Mouse (Mus musculus) intestine, embryonic 15.5 days (tissue): ENCODE data around the gene 4930432K21Rik. TPM values are rescaled to one million over a fixed set of nuclear protein-coding genes. Genes with fewer than 3 reads are reported as not detected.
A peak's percentile ranks its signal among the peaks of the same experiment; 100 is the strongest.

ENCODE experiments used
- ATAC-seq: fragments of 200-750 bp; cut with Nextera tagmentation; 2 replicates; pipeline ENCODE4 v1.8.0; 2017; ENCODE audit warnings: moderate TSS enrichment, moderate library complexity
- H3K27ac ChIP-seq: fragments of 300-500 bp; sonication (generic); 2 replicates; pipeline ENCODE4 v1.5.1; 2015; ENCODE audit warnings: mild to moderate bottlenecking, inconsistent platforms
- H3K27me3 ChIP-seq: fragments of 300-500 bp; sonication (generic); replicated peaks from 2 replicates; pipeline ENCODE4 v1.6.1; 2015; ENCODE audit warnings: inconsistent platforms
- H3K36me3 ChIP-seq: fragments of 300-500 bp; sonication (generic); 2 replicates; pipeline ENCODE4 v1.6.1; 2015; ENCODE audit warnings: inconsistent platforms
- H3K4me1 ChIP-seq: fragments of 300-500 bp; sonication (generic); replicated peaks from 2 replicates; pipeline ENCODE4 v1.6.1; 2015; ENCODE audit warnings: inconsistent platforms
- H3K4me2 ChIP-seq: fragments of 300-500 bp; sonication (generic); replicated peaks from 2 replicates; pipeline ENCODE4 v1.6.1; 2015; ENCODE audit warnings: mild to moderate bottlenecking, inconsistent platforms
- H3K4me3 ChIP-seq: fragments of 300-500 bp; sonication (generic); replicated peaks from 2 replicates; pipeline ENCODE4 v1.5.1; 2015; ENCODE audit warnings: inconsistent platforms
- H3K9ac ChIP-seq: fragments of 300-500 bp; sonication (generic); 2 replicates; pipeline ENCODE4 v1.6.1; 2015; ENCODE audit warnings: inconsistent platforms
- H3K9me3 ChIP-seq: fragments of 300-500 bp; sonication (generic); 2 replicates; pipeline ENCODE4 v1.6.1; 2016; ENCODE audit warnings: inconsistent platforms
- WGBS: fragments of 180-500 bp; shearing (Covaris S2); methylation state at CpG from one replicate; pipeline ENCODE4 v1.1.7; 2015; 5-methylcytosine and 5-hydroxymethylcytosine counted together
- polyA plus RNA-seq: library from polyadenylated mRNA; unstranded; fragments of >200 nt; fragmentation: Nextera tagmentation; extraction: Ambion mirVana; gene quantifications from 2 replicates; pipeline ENCODE4 v1.2.1, GENCODE M21; 2015

4930432K21Rik gene
- polyA plus RNA-seq, 1 experiment from 2014 or later = 0.65 TPM

DNA sequence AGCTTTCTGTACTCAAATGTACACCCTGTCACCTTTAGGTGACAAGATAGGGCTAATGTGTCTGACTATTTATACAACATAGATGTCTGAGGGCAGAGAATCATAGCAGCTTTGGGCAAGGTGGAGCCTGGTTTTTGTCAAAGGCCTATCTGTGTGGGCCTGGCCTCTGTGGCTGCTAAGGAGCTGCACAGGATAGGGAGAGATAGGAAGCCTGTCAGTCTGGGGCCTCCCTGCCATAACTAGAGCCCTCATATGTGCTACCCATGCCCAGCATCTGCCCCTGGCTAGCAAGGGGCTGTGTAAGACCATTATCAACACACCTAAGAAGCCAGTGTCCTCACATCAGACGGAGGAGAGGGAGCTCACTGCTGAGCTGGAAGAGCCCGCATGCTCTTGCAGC, 19.9 kb downstream of the 4930432K21Rik start:
- ATAC-seq = no peak
- Histone ChIP-seq H3K27ac (no peak overlapping the region), H3K27me3 (no peaks in the 10 kb centered on the region), H3K4me1 (no peaks in the 10 kb centered on the region), H3K36me3 (peaks cover 15% of the 10 kb centered on the region), H3K9me3 (no peaks in the 10 kb centered on the region), H3K4me2 (no peak overlapping the region), H3K4me3 (no peak overlapping the region), H3K9ac (no peak overlapping the region)
- 73% methylated on average over 2 of the region's 2 CpGs for WGBS

DNA sequence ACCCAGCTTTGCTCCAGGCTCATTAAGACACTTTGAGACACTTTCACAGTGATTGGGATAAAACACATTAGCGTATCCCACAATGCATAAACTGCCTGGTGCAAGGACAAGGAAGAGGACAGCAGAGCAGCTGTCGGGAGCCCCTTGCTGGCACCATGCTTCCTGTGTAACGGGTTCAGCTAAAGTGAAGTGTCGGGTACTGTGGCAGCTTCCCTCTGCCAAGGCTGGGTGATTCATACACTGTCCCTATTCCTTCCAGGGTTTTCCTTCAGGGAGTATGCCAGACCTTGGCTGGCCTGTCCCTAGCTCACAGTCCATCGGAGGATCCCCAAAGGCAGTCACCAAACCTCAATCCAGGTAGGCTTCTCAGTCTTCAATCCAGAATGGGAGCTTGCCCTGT, 22.3 kb downstream of the 4930432K21Rik start:
- H3K4me1 ChIP-seq = no peaks in the 10 kb centered on the region
- ATAC-seq = no peak

DNA sequence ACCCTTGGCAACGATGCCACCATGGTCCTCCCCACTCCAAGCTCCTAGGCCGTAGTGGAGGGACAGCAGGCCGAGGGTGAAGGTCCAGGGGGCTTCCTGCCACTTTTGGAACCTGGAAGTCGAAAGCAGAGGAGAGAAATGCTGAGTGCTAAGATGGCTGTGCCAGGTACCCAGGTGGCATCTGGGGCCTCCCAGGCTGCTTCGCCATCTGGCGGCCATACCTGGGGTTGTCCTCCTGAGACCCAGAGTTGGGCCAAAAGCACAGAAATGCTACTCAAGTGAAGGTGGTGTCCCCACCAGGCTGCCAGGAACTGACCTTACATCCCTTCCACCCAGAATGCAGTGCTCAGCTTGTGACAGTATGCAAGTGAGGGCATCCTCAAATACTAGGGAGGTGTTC, 26.0 kb downstream of the 4930432K21Rik start:
- no peaks in the 10 kb centered on the region for H3K9me3 ChIP-seq
- WGBS = 92% methylated on average over 6 of the region's 6 CpGs
- no peak overlapping the region for H3K27ac ChIP-seq
- no peaks in the 10 kb centered on the region for H3K27me3 ChIP-seq
- ATAC-seq = no peak
- no peak overlapping the region for H3K4me3 ChIP-seq
- no peak overlapping the region for H3K4me2 ChIP-seq
- no peak overlapping the region for H3K9ac ChIP-seq
- 0 out of 2 replicates have a peak, but pooled peaks cover 9% of the 10 kb centered on the region for H3K4me1 ChIP-seq
- peaks cover 17% of the 10 kb centered on the region for H3K36me3 ChIP-seq

More for the DNA sequence above, 22.3 kb downstream of the 4930432K21Rik start:
- peaks cover 17% of the 10 kb centered on the region for H3K36me3 ChIP-seq
- no peaks in the 10 kb centered on the region for H3K9me3 ChIP-seq
- no peak overlapping the region for H3K9ac ChIP-seq
- WGBS = 90% methylated on average over 5 of the region's 5 CpGs
- no peak overlapping the region for H3K4me2 ChIP-seq
- H3K4me3 ChIP-seq = no peak overlapping the region
- no peak overlapping the region for H3K27ac ChIP-seq
- no peaks in the 10 kb centered on the region for H3K27me3 ChIP-seq

DNA sequence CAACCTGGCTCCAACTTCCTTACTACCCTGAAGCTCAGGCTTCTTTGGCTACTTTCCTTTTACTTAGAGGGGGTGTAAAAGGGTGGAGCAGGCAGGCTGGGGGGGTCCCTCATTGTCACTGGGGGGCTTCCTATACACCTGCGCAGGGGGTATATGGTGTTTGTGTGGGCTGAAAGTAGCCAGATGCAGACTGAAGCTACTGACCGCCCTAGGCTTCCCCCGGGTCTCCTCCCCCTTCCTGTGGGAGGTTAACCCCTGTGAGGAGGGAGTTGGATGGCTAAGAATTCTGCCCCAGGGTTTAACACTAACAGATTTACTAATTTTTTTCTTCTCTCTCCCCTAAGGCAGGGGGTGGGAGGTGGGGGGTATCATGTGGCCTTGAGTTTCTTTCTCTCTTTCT, 28.7 kb downstream of the 4930432K21Rik start:
- Histone ChIP-seq H3K27ac (no peak overlapping the region), H3K27me3 (no peaks in the 10 kb centered on the region), H3K36me3 (peaks cover 14% of the 10 kb centered on the region), H3K4me3 (no peak overlapping the region), H3K9ac (no peak overlapping the region), H3K4me1 (peaks cover 25% of the 10 kb centered on the region), H3K4me2 (no peak overlapping the region), H3K9me3 (no peaks in the 10 kb centered on the region)
- WGBS = 34% methylated on average over 3 of the region's 3 CpGs
- ATAC-seq = no peak

DNA sequence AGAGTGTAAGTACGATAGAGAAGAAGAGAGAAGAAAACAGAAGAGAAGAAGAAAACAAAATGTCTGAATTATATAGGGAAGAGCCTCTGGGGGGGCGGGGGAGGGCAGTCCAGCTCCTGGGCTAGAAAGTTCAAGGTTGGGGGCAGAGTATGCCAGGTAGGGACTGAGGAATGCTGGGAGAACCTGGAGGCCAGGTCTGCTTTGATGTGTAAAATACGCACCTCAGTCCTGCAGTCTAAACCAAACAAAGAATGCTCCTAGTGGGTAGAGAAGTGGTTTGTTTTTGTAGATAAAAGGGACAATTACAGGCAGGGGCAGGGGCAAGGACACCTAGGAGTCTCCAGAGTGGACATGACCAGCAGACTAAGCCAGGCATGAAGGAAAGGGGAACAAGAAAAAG, 29.6 kb downstream of the 4930432K21Rik start:
- H3K4me2 ChIP-seq = no peak overlapping the region
- H3K9ac ChIP-seq = no peak overlapping the region
- no peaks in the 10 kb centered on the region for H3K9me3 ChIP-seq
- H3K27ac ChIP-seq = no peak overlapping the region
- H3K36me3 ChIP-seq = 0 out of 2 replicates have a peak, but pooled peaks cover 5% of the 10 kb centered on the region
- H3K27me3 ChIP-seq = no peaks in the 10 kb centered on the region
- peaks cover 25% of the 10 kb centered on the region for H3K4me1 ChIP-seq
- H3K4me3 ChIP-seq = no peak overlapping the region
- WGBS = 73% methylated on average over 3 of the region's 3 CpGs
- no peak for ATAC-seq

DNA sequence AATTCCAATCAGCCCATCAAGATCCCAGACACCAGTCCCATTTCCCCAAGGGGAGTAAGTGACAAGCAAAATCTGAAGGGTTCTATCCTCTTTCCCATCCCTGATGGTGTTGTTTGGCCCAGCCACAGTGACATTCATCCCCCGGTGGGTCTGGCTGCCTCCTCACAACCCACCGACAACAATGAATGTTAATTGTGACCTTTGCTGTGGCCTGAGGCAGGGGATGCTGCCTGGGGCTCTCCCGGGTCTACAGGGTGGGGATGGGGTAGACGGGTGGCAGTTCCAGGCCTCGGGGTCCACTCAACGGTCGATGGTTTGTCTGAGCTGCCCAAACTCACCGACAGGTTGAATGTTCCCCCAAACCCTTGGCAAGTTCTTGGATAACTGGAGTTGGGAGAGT, 30.8 kb downstream of the 4930432K21Rik start:
- H3K27me3 ChIP-seq = no peaks in the 10 kb centered on the region
- H3K9ac ChIP-seq = no peak overlapping the region
- H3K9me3 ChIP-seq = no peaks in the 10 kb centered on the region
- no peak overlapping the region for H3K4me3 ChIP-seq
- H3K27ac ChIP-seq = no peak overlapping the region
- ATAC-seq = no peak
- 78% methylated on average over 8 of the region's 8 CpGs for WGBS
- no peaks in the 10 kb centered on the region for H3K36me3 ChIP-seq
- peaks cover 33% of the 10 kb centered on the region for H3K4me1 ChIP-seq
- no peak overlapping the region for H3K4me2 ChIP-seq

DNA sequence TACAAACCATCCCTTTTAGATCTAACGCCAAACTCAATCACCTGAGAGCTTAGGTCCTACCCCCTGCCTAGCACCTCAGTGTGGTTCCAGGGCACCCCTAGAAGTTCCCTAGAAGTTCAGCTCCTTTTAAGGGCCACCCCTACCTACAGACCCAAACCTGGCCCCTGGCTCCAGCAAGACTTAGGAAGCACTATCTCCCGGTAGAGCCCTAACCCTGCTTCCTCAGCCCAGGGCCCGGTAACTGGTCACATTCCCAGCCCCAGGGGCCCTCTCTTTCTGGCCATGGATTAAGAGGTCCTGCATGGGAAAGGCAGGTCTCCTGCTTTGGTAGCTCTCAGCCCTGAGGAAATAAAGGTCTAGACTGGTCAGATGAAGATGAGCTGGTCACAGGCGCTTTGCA, 32.1 kb downstream of the 4930432K21Rik start:
- no peaks in the 10 kb centered on the region for H3K27me3 ChIP-seq
- H3K36me3 ChIP-seq = no peaks in the 10 kb centered on the region
- peak overlapping the region; percentile 60 for H3K4me2 ChIP-seq
- ATAC-seq = no peak
- H3K4me3 ChIP-seq = peak overlapping the region; percentile 19; the same call in 1 of the 2 replicates
- peaks cover 40% of the 10 kb centered on the region for H3K4me1 ChIP-seq
- WGBS = 22% methylated on average over 4 of the region's 4 CpGs
- no peak overlapping the region for H3K27ac ChIP-seq
- peak overlapping the region; percentile 38 for H3K9ac ChIP-seq
- no peaks in the 10 kb centered on the region for H3K9me3 ChIP-seq

DNA sequence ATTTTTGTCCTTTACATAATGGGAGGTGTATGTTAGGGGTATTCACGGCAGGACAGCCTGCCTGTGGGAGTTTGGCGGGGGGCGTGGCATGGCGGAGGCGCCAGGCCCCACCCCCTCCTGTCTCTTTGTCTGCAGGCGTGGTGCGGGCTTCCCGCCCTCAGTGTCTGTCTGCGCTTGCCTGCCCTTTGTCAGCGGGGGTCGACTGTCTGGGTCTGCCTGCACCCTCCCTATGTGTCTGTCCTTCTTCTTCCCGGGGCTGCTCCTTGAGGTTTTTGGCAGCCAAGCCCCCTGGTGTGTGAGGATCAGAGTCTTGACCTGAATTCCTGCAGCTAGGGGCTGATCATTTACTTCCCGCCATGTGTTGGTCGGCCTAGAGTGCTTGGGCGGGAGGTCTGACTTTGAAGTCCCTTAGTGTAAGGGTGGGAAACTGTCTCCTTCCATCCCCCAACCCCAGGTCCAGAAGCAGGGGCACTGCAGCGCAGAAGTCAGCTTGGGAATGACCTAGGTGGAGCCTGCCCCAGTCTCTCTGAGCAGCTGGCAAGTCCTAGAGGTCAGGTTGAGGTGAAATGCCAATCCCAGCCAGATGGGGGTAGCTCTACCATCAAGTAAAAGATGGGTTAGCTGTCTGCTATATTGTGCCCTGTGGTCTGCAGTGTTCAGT, 32.8 kb downstream of the 4930432K21Rik start:
- WGBS = 6% methylated on average over 16 of the region's 16 CpGs
- H3K4me1 ChIP-seq = peaks cover 40% of the 10 kb centered on the region
- peak; percentile 81 for ATAC-seq
- H3K4me3 ChIP-seq = peak overlapping the region; percentile 19
- no peaks in the 10 kb centered on the region for H3K27me3 ChIP-seq
- no peaks in the 10 kb centered on the region for H3K36me3 ChIP-seq
- peak overlapping the region; percentile 60 for H3K4me2 ChIP-seq
- peak overlapping the region; percentile 64 for H3K27ac ChIP-seq
- H3K9ac ChIP-seq = peak overlapping the region; percentile 38
- H3K9me3 ChIP-seq = no peaks in the 10 kb centered on the region

DNA sequence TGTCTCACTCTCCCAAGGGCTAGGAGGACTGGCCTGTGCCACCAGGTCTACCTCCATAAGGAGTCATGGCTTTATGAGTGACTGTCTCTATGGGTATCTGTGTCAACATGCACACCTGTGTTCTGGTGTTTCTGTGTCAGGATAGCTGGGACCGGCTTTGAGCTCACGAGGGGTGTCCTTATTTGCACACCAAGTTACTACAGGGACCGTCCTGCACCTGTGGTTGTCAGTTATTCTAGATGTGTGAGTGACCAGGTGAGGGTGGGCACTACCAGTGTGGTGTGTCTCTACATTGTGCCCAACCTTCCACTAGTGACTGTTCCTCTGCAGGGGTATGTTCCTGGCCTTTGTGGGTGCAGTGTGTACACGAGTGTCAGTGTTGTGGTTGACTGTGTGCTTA, 35.0 kb downstream of the 4930432K21Rik start:
- no peaks in the 10 kb centered on the region for H3K9me3 ChIP-seq
- peak overlapping the region; percentile 80 for H3K4me3 ChIP-seq
- H3K4me1 ChIP-seq = peaks cover 37% of the 10 kb centered on the region
- 40% methylated on average over 4 of the region's 4 CpGs for WGBS
- no peaks in the 10 kb centered on the region for H3K27me3 ChIP-seq
- H3K9ac ChIP-seq = peak overlapping the region; percentile 87; the same call in 1 of the 2 replicates
- peak overlapping the region; percentile 93 for H3K4me2 ChIP-seq
- no peaks in the 10 kb centered on the region for H3K36me3 ChIP-seq
- no peak for ATAC-seq
- peak overlapping the region; percentile 76; the same call in 1 of the 2 replicates for H3K27ac ChIP-seq

DNA sequence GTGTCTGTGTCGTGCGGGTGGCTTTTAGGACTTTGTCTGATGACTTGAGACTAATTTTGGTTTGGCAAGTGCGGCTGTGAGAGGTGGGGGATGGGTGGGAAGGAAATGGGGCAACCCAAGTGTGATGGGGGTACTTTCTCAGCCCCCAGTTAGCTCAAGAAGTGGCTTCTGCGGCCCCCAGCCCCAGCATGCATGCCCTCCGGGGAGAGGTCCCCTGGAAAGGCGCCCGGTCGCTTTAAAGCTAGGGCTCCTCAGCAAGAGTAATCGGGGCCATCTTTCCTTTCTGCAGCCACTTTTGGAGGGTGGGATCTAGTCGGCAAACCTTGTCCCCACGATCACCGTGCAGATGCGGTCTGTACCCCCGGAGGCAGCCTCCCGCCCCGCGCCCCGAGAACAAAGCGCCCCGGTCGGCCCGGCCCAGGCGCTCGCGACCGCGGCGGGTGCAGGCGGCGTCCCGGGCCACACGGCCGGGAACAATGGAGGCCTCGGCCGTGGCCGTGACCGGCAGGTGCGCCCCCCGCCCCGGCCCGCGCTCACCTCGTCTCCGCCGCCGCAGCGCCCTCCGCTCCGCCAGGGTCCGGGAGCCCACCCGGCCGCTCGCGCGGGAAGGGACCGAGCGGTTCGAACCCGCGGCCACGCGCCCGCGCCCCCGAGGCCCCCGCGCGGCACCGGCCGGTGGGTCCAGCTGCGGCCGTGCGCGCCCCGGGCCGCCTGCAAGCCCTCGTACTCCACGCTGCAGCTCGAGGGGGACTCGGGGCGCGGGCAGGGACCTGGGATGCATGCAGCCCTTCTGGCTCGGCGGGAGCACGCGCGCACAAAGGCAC, 35.6 kb downstream of the 4930432K21Rik start:
- Histone ChIP-seq H3K9ac (peak overlapping the region; percentile 87), H3K27me3 (no peaks in the 10 kb centered on the region), H3K36me3 (no peaks in the 10 kb centered on the region), H3K9me3 (no peaks in the 10 kb centered on the region), H3K4me1 (peaks cover 37% of the 10 kb centered on the region), H3K4me3 (peak overlapping the region; percentile 80), H3K27ac (peak overlapping the region; percentile 76), H3K4me2 (peak overlapping the region; percentile 93)
- WGBS = under 1% methylated on average over 86 of the region's 87 CpGs
- peak; percentile 42 for ATAC-seq

DNA sequence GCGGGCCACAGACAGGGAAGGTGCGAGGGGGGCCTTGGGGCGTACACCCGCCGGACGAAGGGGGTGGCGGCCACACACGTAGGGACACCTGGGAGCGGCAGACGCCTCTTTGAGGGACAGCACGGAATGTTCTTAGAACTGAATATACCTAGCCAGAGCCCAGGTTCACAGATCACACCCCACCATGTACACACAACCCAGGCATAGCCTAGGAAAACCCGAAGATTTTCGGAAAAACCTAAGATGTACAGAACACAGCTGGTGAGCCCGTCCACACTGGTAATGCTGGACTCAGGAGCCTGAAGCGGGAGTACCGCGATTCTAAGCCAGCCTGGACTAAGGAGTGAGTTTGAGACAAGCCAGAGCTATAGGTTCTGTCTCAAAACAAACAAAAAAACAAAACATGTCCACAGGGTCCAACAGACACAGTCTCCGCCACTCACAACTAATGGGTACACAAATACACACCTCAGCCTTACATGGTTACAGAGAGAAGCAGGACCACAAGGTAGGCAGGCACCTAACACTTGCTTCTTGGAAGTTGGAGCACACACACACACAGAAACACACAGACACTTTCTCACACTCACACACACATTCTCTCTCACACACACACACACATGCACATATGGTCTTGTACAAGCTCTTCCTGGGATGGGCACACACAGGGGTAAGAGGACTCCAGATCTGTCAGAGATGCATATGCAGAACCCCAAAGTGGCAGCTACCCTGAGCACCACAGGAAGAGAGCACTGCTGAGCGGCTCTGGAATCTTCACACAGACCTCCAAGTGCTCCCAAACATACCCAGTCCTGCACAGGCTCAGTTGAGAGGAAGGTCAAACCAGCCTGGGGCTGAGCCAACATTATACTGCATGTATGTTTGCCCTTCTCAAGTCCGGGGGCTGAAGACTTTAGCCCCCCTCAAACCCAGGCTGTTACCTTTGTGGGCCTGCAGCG, 36.5 kb downstream of the 4930432K21Rik start:
- peaks cover 34% of the 10 kb centered on the region for H3K4me1 ChIP-seq
- H3K4me3 ChIP-seq = peak overlapping the region; percentile 80
- peak overlapping the region; percentile 87 for H3K9ac ChIP-seq
- H3K4me2 ChIP-seq = peak overlapping the region; percentile 93
- peak; percentile 15 for ATAC-seq
- no peaks in the 10 kb centered on the region for H3K9me3 ChIP-seq
- H3K27me3 ChIP-seq = no peaks in the 10 kb centered on the region
- H3K36me3 ChIP-seq = no peaks in the 10 kb centered on the region
- H3K27ac ChIP-seq = peak overlapping the region; percentile 76
- 14% methylated on average over 21 of the region's 21 CpGs for WGBS

DNA sequence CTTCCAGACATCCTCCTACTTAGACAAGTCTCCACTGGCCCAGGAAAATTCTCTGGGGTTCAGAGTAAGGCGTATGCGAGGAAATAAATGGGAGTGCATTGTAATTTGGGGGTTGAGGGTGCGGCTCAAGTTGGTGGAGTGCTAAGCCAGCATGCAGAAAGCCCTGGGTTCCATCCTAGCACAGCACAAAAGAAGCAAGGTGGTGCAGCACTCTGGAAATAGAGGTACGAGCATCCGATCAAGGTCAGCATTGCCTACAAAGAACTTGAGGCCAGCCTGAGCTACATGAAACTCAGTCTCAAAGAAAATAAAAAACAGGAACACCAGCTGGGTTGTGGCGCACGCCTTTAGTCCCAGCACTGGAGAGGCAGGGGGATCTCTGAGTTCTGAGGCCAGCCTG, 37.3 kb downstream of the 4930432K21Rik start, which contains the start of gene Nanos3:
Gene Nanos3 (minus strand): TSS at position 101 of the 400 bp plus-strand sequence.
- 97% methylated on average over 7 of the region's 7 CpGs for WGBS
- H3K36me3 ChIP-seq = no peaks in the 10 kb centered on the region
- peak within 1 kb of the TSS; percentile 80 for H3K4me3 ChIP-seq
- peak within 1 kb of the TSS; percentile 87 for H3K9ac ChIP-seq
- H3K4me2 ChIP-seq = peak within 1 kb of the TSS; percentile 93
- no peaks in the 10 kb centered on the region for H3K27me3 ChIP-seq
- peaks cover 28% of the 10 kb centered on the region for H3K4me1 ChIP-seq
- no peak for ATAC-seq
- no peaks in the 10 kb centered on the region for H3K9me3 ChIP-seq
- H3K27ac ChIP-seq = peak within 1 kb of the TSS; percentile 76; the same call in 1 of the 2 replicates
